17 mouse cellular contexts compared by ENCODE assay signal in genomic region chr15:85716591-85716990, GRCm38 (mm10). TPM values are rescaled to one million over a fixed set of nuclear protein-coding genes. Genes with fewer than 3 reads are reported as not detected.
DNase-seq lines count a peak whose midpoint lies in the region; ATAC-seq and TF ChIP-seq lines count a peak whose summit lies in the region.
"Had no signal": no experiment of that assay in that cellular context is flagged by ENCODE, and none has a peak within 500 bp of the region (broad histone marks: within the 10 kb centered on the region; RNA-seq: fewer than 3 reads in every experiment).

No protein-coding gene starts in this region.

- H3K9me3 ChIP-seq in hindbrain, embryonic 13.5 days = no peaks in the 10 kb centered on the region
- H3K9me3 ChIP-seq in hindbrain, embryonic 14.5 days (ENCODE audit: control insufficient read depth, low read length) = no peaks in the 10 kb centered on the region
- no peaks in the 10 kb centered on the region for H3K9me3 ChIP-seq in liver, embryonic 12.5 days (replicated peaks)
- H3K9me3 ChIP-seq: embryonic facial prominence, embryonic 12.5 days; embryonic facial prominence, embryonic 15.5 days; G1E; heart, embryonic 15.5 days had no signal

- no peaks in the 10 kb centered on the region for H3K79me2 ChIP-seq in liver, adult 2 months (ENCODE audit: control insufficient read depth, insufficient read depth, low read length)

- peaks cover 45% of the 10 kb centered on the region for H3K27me3 ChIP-seq in hindbrain, embryonic 13.5 days
- no peaks in the 10 kb centered on the region for H3K27me3 ChIP-seq in hindbrain, embryonic 14.5 days (ENCODE audit: control insufficient read depth, insufficient read depth, low read length)
- H3K27me3 ChIP-seq in liver, adult 2 months (ENCODE audit: control insufficient read depth, insufficient read depth, low read length) = no peaks in the 10 kb centered on the region
- H3K27me3 ChIP-seq in liver, embryonic 12.5 days (replicated peaks) = peaks cover 38% of the 10 kb centered on the region

- 83% methylated on average over 5 of the region's 5 CpGs for WGBS in hindbrain, embryonic 13.5 days
- WGBS in hindbrain, embryonic 14.5 days = 87% methylated on average over 5 of the region's 5 CpGs
- WGBS in liver, adult 2 months = 53% methylated on average over 5 of the region's 5 CpGs
- WGBS in liver, embryonic 12.5 days (ENCODE audit: insufficient replicate concordance) = 65% methylated on average over 5 of the region's 5 CpGs

- H3K9ac ChIP-seq in hindbrain, embryonic 13.5 days = no peak overlapping the region
- H3K9ac ChIP-seq in hindbrain, embryonic 14.5 days = no peak overlapping the region
- H3K9ac ChIP-seq in liver, adult 2 months (ENCODE audit: low read depth, low read length) = no peak overlapping the region
- H3K9ac ChIP-seq in liver, embryonic 12.5 days = no peak overlapping the region
- H3K9ac ChIP-seq: embryonic facial prominence, embryonic 12.5 days; embryonic facial prominence, embryonic 15.5 days; heart, embryonic 15.5 days had no signal

- H3K4me1 ChIP-seq in hindbrain, embryonic 13.5 days (replicated peaks) = 0 out of 2 replicates have a peak, but pooled peaks cover 4% of the 10 kb centered on the region
- no peaks in the 10 kb centered on the region for H3K4me1 ChIP-seq in hindbrain, embryonic 14.5 days (replicated peaks; ENCODE audit: control insufficient read depth, insufficient read depth, low read length)
- H3K4me1 ChIP-seq in liver, adult 2 months (ENCODE audit: control insufficient read depth, insufficient read depth, low read length) = peaks cover 33% of the 10 kb centered on the region
- no peaks in the 10 kb centered on the region; the same call in 1 of the 2 replicates for H3K4me1 ChIP-seq in liver, embryonic 12.5 days
- H3K4me1 ChIP-seq in brown adipose tissue, adult 24 weeks (ENCODE audit: control insufficient read depth, insufficient read depth, insufficient read length, low read length) = peaks cover 12% of the 10 kb centered on the region
- H3K4me1 ChIP-seq: embryonic facial prominence, embryonic 12.5 days; embryonic facial prominence, embryonic 15.5 days had no signal

- H3K27ac ChIP-seq in hindbrain, embryonic 13.5 days = no peak overlapping the region
- H3K27ac ChIP-seq in hindbrain, embryonic 14.5 days = no peak overlapping the region
- peak overlapping the region; percentile 53 for H3K27ac ChIP-seq in liver, adult 2 months (replicated peaks; ENCODE audit: insufficient read depth, low read depth, low read length)
- H3K27ac ChIP-seq in liver, embryonic 12.5 days = no peak overlapping the region
- peak overlapping the region; percentile 91 for H3K27ac ChIP-seq in brown adipose tissue, adult 24 weeks (replicated peaks; ENCODE audit: low read depth, low read length)
- H3K27ac ChIP-seq: embryonic facial prominence, embryonic 12.5 days; embryonic facial prominence, embryonic 15.5 days; heart, embryonic 15.5 days had no signal

- DNase-seq in cerebellum, adult 9-10 months = peak; percentile 23
- DNase-seq in cerebellum, postnatal 4 days (ENCODE audit: low spot score in 2 of 2) = no peak
- no peak for DNase-seq in hindbrain, embryonic 14.5 days (ENCODE audit: low spot score)
- DNase-seq in liver, adult 2 months (ENCODE audit: extremely low read depth, low read depth, low spot score) = no peak
- no peak for DNase-seq in lung, adult 18-20 months
- DNase-seq: gastrocnemius, postnatal 25 days had no signal

- TF ChIP-seq POLR2A in liver, adult 2 months (IDR thresholded peaks at IDR 0.05; ENCODE audit: extremely low read depth, insufficient read depth, low read length) = no peak

- no peak overlapping the region for H3K4me3 ChIP-seq in hindbrain, embryonic 13.5 days
- no peak overlapping the region for H3K4me3 ChIP-seq in hindbrain, embryonic 14.5 days (replicated peaks; ENCODE audit: low read length)
- H3K4me3 ChIP-seq in liver, adult 2 months (ENCODE audit: insufficient read depth, low read depth, low read length) = no peak overlapping the region
- no peak overlapping the region for H3K4me3 ChIP-seq in liver, embryonic 12.5 days
- no peak overlapping the region for H3K4me3 ChIP-seq in brown adipose tissue, adult 24 weeks (ENCODE audit: insufficient read depth, low read depth, low read length)
- H3K4me3 ChIP-seq: embryonic facial prominence, embryonic 12.5 days; embryonic facial prominence, embryonic 15.5 days; heart, embryonic 15.5 days had no signal

- no peak for TF ChIP-seq CTCF in liver, adult 2 months (IDR thresholded peaks at IDR 0.05; ENCODE audit: low read depth, low read length)

- no peaks in the 10 kb centered on the region for H3K36me3 ChIP-seq in hindbrain, embryonic 13.5 days
- H3K36me3 ChIP-seq in hindbrain, embryonic 14.5 days (replicated peaks; ENCODE audit: control insufficient read depth, insufficient read depth) = no peaks in the 10 kb centered on the region
- no peaks in the 10 kb centered on the region for H3K36me3 ChIP-seq in liver, adult 2 months (ENCODE audit: control insufficient read depth, insufficient read depth, low read length)
- no peaks in the 10 kb centered on the region for H3K36me3 ChIP-seq in liver, embryonic 12.5 days
- H3K36me3 ChIP-seq: embryonic facial prominence, embryonic 12.5 days; embryonic facial prominence, embryonic 15.5 days; G1E; heart, embryonic 15.5 days had no signal

- 0 out of 2 replicates have a peak, but pooled peaks have one; percentile 17 for ATAC-seq in hindbrain, embryonic 13.5 days (ENCODE audit: low FRiP score)
- no peak for ATAC-seq in hindbrain, embryonic 14.5 days (ENCODE audit: low FRiP score)
- ATAC-seq in liver, embryonic 12.5 days = no peak
- ATAC-seq: intestine, postnatal 0 days had no signal

- no peak overlapping the region for H3K4me2 ChIP-seq in hindbrain, embryonic 13.5 days
- no peak overlapping the region for H3K4me2 ChIP-seq in hindbrain, embryonic 14.5 days (replicated peaks)
- H3K4me2 ChIP-seq in liver, embryonic 12.5 days = no peak overlapping the region
- H3K4me2 ChIP-seq: embryonic facial prominence, embryonic 12.5 days; embryonic facial prominence, embryonic 15.5 days; heart, embryonic 11.5 days; heart, embryonic 15.5 days had no signal

RNA-seq across cellular contexts. Expression of gene Ppara, which starts 18.2 kb away (rescaled TPM):
- polyA plus RNA-seq in hindbrain, embryonic 13.5 days (2015; fragmentation: Nextera tagmentation; extraction: Ambion mirVana) = 1.2 and 1.7 TPM in 2 replicates
- polyA plus RNA-seq in hindbrain, embryonic 14.5 days (2014; fragmentation: Nextera tagmentation; extraction: Ambion mirVana) = 1.2 and 1.6 TPM in 2 replicates
- total RNA-seq in liver, adult 2 months (2014; rRNA removed) = 184 and 206 TPM in 2 replicates
- 36.2 and 39.8 TPM in 2 replicates for polyA plus RNA-seq in liver, adult 2 months (2012; rRNA removed)
- 5.7 TPM in 2 replicates for polyA plus RNA-seq in liver, embryonic 12.5 days (2016; fragmentation: Nextera tagmentation; extraction: Ambion mirVana)
- polyA plus RNA-seq in brown adipose tissue, adult 24 weeks (2012; ENCODE audit: insufficient read depth, insufficient read length, missing spikeins) = 53.5 and 108 TPM in 2 replicates
- total RNA-seq: CH12.LX; common myeloid progenitor, adult 5-6 weeks had no signal
- polyA plus RNA-seq: G1E had no signal

Comparison
In these comparisons a context has a peak if more than half of its experiments do, and no peak if none do; other contexts are left out.
1. H3K27ac ChIP-seq: peak in liver, adult 2 months (single experiment) and brown adipose tissue, adult 24 weeks (single experiment); none in hindbrain, embryonic 13.5 days (single experiment), hindbrain, embryonic 14.5 days (single experiment) and liver, embryonic 12.5 days (single experiment).